22 mouse cellular contexts compared by ENCODE assay signal in the genomic region with DNA sequence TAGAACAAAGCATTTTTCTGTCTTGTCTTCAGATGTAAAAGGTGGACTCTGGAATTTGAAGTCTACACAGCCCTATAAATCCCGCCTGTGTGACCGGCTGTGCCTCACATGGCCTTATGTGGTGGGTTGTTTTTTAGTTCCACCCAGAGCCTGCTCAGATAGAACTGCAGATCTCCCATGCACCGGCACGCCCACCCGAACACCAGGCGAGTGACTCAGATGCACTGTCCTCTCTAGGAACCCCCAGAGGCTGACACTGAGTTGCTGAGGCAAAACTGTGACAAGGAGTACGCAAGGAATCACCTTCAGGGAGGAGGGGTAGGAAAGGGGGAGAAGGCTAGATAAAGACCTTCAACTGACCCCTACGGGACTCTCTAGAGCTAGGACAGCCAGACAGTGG. TPM values are rescaled to one million over a fixed set of nuclear protein-coding genes. Genes with fewer than 3 reads are reported as not detected.
A peak's percentile ranks its signal among the peaks of the same experiment; 100 is the strongest.
DNase-seq lines count a peak whose midpoint lies in the region; ATAC-seq and TF ChIP-seq lines count a peak whose summit lies in the region.
"Had no signal": no experiment of that assay in that cellular context is flagged by ENCODE, and none has a peak within 500 bp of the region (broad histone marks: within the 10 kb centered on the region; RNA-seq: fewer than 3 reads in every experiment).

No protein-coding gene starts in this region.

- 93% methylated on average over 8 of the region's 8 CpGs for WGBS in kidney, embryonic 14.5 days
- 53% methylated on average over 8 of the region's 8 CpGs for WGBS in olfactory bulb, adult 2 months

- no peaks in the 10 kb centered on the region for H3K36me3 ChIP-seq in kidney, embryonic 14.5 days (ENCODE audit: control insufficient read depth, insufficient read depth, low read length)
- H3K36me3 ChIP-seq: forebrain, embryonic 10.5 days; G1E; hindbrain, embryonic 12.5 days; hindbrain, embryonic 15.5 days had no signal

- H3K4me3 ChIP-seq in gastrocnemius, adult 2 months = no peak overlapping the region
- H3K4me3 ChIP-seq in kidney, embryonic 14.5 days (ENCODE audit: low read length) = no peak overlapping the region
- no peak overlapping the region for H3K4me3 ChIP-seq in olfactory bulb, adult 2 months (ENCODE audit: insufficient read depth, low read depth, low read length)
- H3K4me3 ChIP-seq: forebrain, embryonic 10.5 days; forebrain, embryonic 13.5 days; heart, adult 2 months; hindbrain, embryonic 12.5 days; hindbrain, embryonic 15.5 days had no signal

- no peak for DNase-seq in gastrocnemius, adult 2 months
- no peak for DNase-seq in gastrocnemius, postnatal 10 days
- no peak for DNase-seq in kidney, postnatal 14 days
- DNase-seq in layer of hippocampus, adult 9-10 months (ENCODE audit: low spot score) = no peak
- DNase-seq: adrenal gland, adult 8-10 months; adrenal gland, postnatal 25 days; cerebellum, adult 18-20 months; cerebellum, adult 9-10 months; cerebellum, postnatal 14 days; gastrocnemius, postnatal 25 days; heart, adult 2 months had no signal

- peak overlapping the region; percentile 93; the same call in 1 of the 2 replicates for H3K27ac ChIP-seq in gastrocnemius, adult 2 months
- H3K27ac ChIP-seq in kidney, embryonic 14.5 days (ENCODE audit: low read depth, low read length) = no peak overlapping the region
- H3K27ac ChIP-seq in olfactory bulb, adult 2 months (ENCODE audit: insufficient read depth, low read depth, low read length) = 0 out of 2 replicates have a peak overlapping the region, but pooled peaks have one; percentile 1
- H3K27ac ChIP-seq: forebrain, embryonic 10.5 days; forebrain, embryonic 13.5 days; heart, adult 2 months; hindbrain, embryonic 12.5 days; hindbrain, embryonic 15.5 days had no signal

- no peak overlapping the region for H3K9ac ChIP-seq in kidney, embryonic 14.5 days (ENCODE audit: low read depth, low read length)
- H3K9ac ChIP-seq: forebrain, embryonic 13.5 days; hindbrain, embryonic 12.5 days; hindbrain, embryonic 15.5 days had no signal

- no peaks in the 10 kb centered on the region for H3K9me3 ChIP-seq in kidney, embryonic 14.5 days (ENCODE audit: control insufficient read depth, low read length)
- H3K9me3 ChIP-seq: forebrain, embryonic 10.5 days; forebrain, embryonic 13.5 days; hindbrain, embryonic 12.5 days; hindbrain, embryonic 15.5 days had no signal

- TF ChIP-seq POLR2A in olfactory bulb, adult 2 months (IDR thresholded peaks at IDR 0.05; ENCODE audit: insufficient read depth, low read depth, low read length) = no peak

- peak; percentile 6; the same call in 1 of the 2 replicates for ATAC-seq in kidney, embryonic 14.5 days (ENCODE audit: low FRiP score, low TSS enrichment)
- ATAC-seq: activated CD4-positive, CD25-positive, alpha-beta regulatory T cell, adult 4 months; forebrain, embryonic 13.5 days; forebrain, embryonic 16.5 days had no signal

- H3K27me3 ChIP-seq in kidney, embryonic 14.5 days (ENCODE audit: control insufficient read depth, insufficient read depth, low read length) = no peaks in the 10 kb centered on the region
- H3K27me3 ChIP-seq: CH12.LX; forebrain, embryonic 13.5 days; hindbrain, embryonic 12.5 days; hindbrain, embryonic 15.5 days had no signal

- intact Hi-C loops in gastrocnemius, adult 2 months (cut with DNase I) = no loop called here

- TF ChIP-seq CTCF in gastrocnemius, adult 2 months (IDR thresholded peaks at IDR 0.05) = no peak
- no peak for TF ChIP-seq CTCF in olfactory bulb, adult 2 months (IDR thresholded peaks at IDR 0.05; ENCODE audit: insufficient read depth, low read depth, low read length)

- no peak overlapping the region for H3K4me2 ChIP-seq in kidney, embryonic 14.5 days (replicated peaks; ENCODE audit: low read depth, low read length)
- H3K4me2 ChIP-seq: forebrain, embryonic 13.5 days; heart, embryonic 11.5 days; hindbrain, embryonic 12.5 days; hindbrain, embryonic 15.5 days had no signal

- H3K4me1 ChIP-seq in kidney, embryonic 14.5 days (ENCODE audit: control insufficient read depth, insufficient read depth, low read length) = peaks cover 12% of the 10 kb centered on the region
- peaks cover 19% of the 10 kb centered on the region for H3K4me1 ChIP-seq in olfactory bulb, adult 2 months (ENCODE audit: control insufficient read depth, insufficient read depth, low read length)

RNA-seq across cellular contexts. Expression of gene Zfp622, which starts 56.2 kb away (rescaled TPM):
- 10 to 100 TPM; 22.6 to 25.5 TPM for total RNA-seq in gastrocnemius, adult 2 months (2021)
- 10 to 100 TPM; 29.5 to 32.4 TPM for total RNA-seq in gastrocnemius, postnatal 10 days (2021)
- polyA plus RNA-seq in kidney, embryonic 14.5 days (2014; fragmentation: Nextera tagmentation; extraction: Ambion mirVana) = 38.1 and 38.4 TPM in 2 replicates
- polyA plus RNA-seq in olfactory bulb, adult 2 months (2012; ENCODE audit: insufficient read depth, insufficient read length, low replicate concordance, missing spikeins) = not detected in 2 replicates
